Mouse (Mus musculus) bone marrow macrophage, adult 2 months (primary cell): ENCODE results near the gene Jdp2.

Experiments
- CTCF ChIP-seq: IDR thresholded peaks from 2 replicates; pipeline ENCODE4 v1.5.1; 2012; ENCODE audit warnings: low read depth, mild to moderate bottlenecking, low read length, moderate library complexity
- POLR2A ChIP-seq: IDR thresholded peaks from 2 replicates; pipeline ENCODE4 v1.6.1; 2012; ENCODE audit warnings: mild to moderate bottlenecking, low read depth, low read length, borderline replicate concordance

DNA sequence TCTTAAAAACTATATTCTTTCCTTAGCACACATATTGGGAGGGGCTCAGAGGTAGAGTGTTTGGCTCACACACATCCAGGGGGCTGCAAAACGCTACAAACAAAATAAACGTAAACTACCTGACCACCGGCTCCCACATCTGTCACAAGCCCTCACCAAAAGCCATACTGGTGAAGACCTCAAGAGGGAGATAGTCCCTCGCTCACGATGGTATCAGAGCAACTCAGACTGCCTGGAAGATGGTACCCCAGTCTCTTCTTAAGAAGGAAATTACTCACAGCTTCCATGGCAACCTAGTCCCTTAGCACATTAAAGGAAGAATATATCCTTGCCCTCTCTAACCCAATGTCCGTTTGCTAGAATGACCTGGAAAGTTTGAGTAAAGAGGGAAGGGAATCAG lies 89.0 kb downstream of the Jdp2 start:
- TF ChIP-seq CTCF = no peak
- no peak for TF ChIP-seq POLR2A
